ENCODE assay signal across 26 mouse cellular contexts in the genomic region with DNA sequence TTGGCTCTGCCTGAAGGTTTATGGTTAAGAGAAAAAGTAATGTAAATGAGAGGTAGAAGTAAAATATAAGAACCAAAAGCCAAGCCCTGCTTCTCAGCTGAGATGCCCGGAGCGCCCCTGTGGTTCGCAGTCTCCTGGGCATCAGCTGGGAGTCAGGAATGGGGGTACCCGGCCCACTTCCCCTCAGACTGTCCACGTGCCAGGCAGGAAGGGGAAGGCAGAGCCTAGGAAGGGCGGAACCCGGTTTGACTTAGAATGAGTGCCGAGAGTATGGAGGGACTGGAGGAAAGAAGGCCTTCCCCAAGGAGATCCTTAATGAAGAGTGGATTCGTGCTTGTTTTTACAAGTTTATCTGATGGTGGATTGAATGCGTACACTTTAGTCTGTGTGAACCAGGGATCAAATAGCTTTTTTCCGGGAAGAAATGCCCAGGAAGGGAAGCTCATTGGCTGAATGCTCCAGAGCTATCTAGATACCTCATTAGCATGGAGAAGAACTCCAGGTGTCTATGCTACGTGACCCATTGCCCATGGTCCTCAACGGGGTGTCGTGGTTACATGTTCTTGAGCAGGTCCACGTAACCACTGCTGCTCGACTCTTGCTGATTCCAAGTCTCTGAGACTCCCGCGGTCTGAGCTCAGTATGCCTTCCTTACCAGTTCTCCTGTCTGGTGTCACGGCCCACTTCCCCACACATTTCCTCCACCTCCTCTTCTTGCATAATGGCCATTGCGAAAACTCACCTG. TPM values are rescaled to one million over a fixed set of nuclear protein-coding genes. Genes with fewer than 3 reads are reported as not detected.
A peak's percentile ranks its signal among the peaks of the same experiment; 100 is the strongest.
DNase-seq lines count a peak whose midpoint lies in the region; ATAC-seq lines count a peak whose summit lies in the region.
"Had no signal": no experiment of that assay in that cellular context is flagged by ENCODE, and none has a peak within 500 bp of the region (broad histone marks: within the 10 kb centered on the region; RNA-seq: fewer than 3 reads in every experiment).

No protein-coding gene starts in this region.

- no peaks in the 10 kb centered on the region for H3K4me1 ChIP-seq in heart, embryonic 10.5 days
- H3K4me1 ChIP-seq: embryonic facial prominence, embryonic 12.5 days; embryonic facial prominence, embryonic 15.5 days; heart, embryonic 13.5 days; hindbrain, embryonic 12.5 days; hindbrain, embryonic 15.5 days had no signal

- intact Hi-C loops in heart, postnatal 25 days (cut with DNase I), result no loop called here

- H3K27me3 ChIP-seq in heart, embryonic 10.5 days (ENCODE audit: insufficient read depth, poor library complexity, severe bottlenecking), result no peaks in the 10 kb centered on the region
- H3K27me3 ChIP-seq: CH12.LX; embryonic facial prominence, embryonic 12.5 days; embryonic facial prominence, embryonic 15.5 days; hindbrain, embryonic 12.5 days; hindbrain, embryonic 15.5 days; Patski had no signal

- H3K27ac ChIP-seq in heart, embryonic 10.5 days, result no peak overlapping the region
- H3K27ac ChIP-seq: embryonic facial prominence, embryonic 12.5 days; embryonic facial prominence, embryonic 15.5 days; heart, embryonic 13.5 days; hindbrain, embryonic 12.5 days; hindbrain, embryonic 15.5 days had no signal

- H3K4me3 ChIP-seq in heart, embryonic 10.5 days, result no peak overlapping the region
- H3K4me3 ChIP-seq: embryonic facial prominence, embryonic 12.5 days; embryonic facial prominence, embryonic 15.5 days; heart, embryonic 13.5 days; hindbrain, embryonic 12.5 days; hindbrain, embryonic 15.5 days had no signal

- no peaks in the 10 kb centered on the region for H3K9me3 ChIP-seq in heart, embryonic 10.5 days
- H3K9me3 ChIP-seq: embryonic facial prominence, embryonic 12.5 days; embryonic facial prominence, embryonic 15.5 days; G1E; heart, embryonic 13.5 days; hindbrain, embryonic 12.5 days; hindbrain, embryonic 15.5 days had no signal

- 0 out of 2 replicates have a peak, but pooled peaks have one; percentile 38 for ATAC-seq in megakaryocyte, adult 5-6 weeks (ENCODE audit: poor library complexity, severe bottlenecking)
- no peak for ATAC-seq in frontal cortex, adult (ENCODE audit: low TSS enrichment)
- ATAC-seq: forebrain, embryonic 14.5 days; forebrain, postnatal 0 days; Patski had no signal

- no peaks in the 10 kb centered on the region for H3K36me3 ChIP-seq in heart, embryonic 10.5 days
- H3K36me3 ChIP-seq: embryonic facial prominence, embryonic 12.5 days; embryonic facial prominence, embryonic 15.5 days; G1E; heart, embryonic 13.5 days; hindbrain, embryonic 12.5 days; hindbrain, embryonic 15.5 days had no signal

- DNase-seq in heart, embryonic 10.5 days (ENCODE audit: low spot score), result peak; percentile 58
- DNase-seq in heart, postnatal 25 days (ENCODE audit: low spot score), result no peak
- DNase-seq in layer of hippocampus, adult 11-12 months (ENCODE audit: low spot score), result peak; percentile 2
- no peak for DNase-seq in layer of hippocampus, postnatal 25 days (ENCODE audit: extremely low spot score in 1 of 2, low spot score in 1 of 2)
- peak; percentile 38 for DNase-seq in testis, postnatal 10 days (ENCODE audit: low spot score)
- no peak for DNase-seq in testis, postnatal 14 days (ENCODE audit: low spot score)
- DNase-seq: adrenal gland, postnatal 10 days; adrenal gland, postnatal 36 days; B cell, adult 2 months; cerebellum, adult 18-20 months; cerebellum, adult 9-10 months; cerebellum, postnatal 25 days; forebrain, postnatal 0 days; gastrocnemius, postnatal 25 days; heart, adult 18-20 months had no signal

- whole genome bisulfite sequencing in heart, embryonic 10.5 days, result 84% methylated on average over 20 of the region's 20 CpGs

RNA-seq across cellular contexts. Expression of a gene that starts 38.6 kb away (rescaled TPM):
- 0.11 and 0.35 TPM in 2 replicates for polyA plus RNA-seq in heart, embryonic 10.5 days (2016; fragmentation: Nextera tagmentation; extraction: Ambion mirVana)
- total RNA-seq in heart, postnatal 25 days (2021), result 1 to 10 TPM; 1.8 to 2.6 TPM
- 1 to 10 TPM; 4.3 to 5.6 TPM for total RNA-seq in layer of hippocampus, postnatal 25 days (2021)
- 80.4 and 83.9 TPM in 2 replicates for total RNA-seq in megakaryocyte, adult 5-6 weeks (2015)
- 60.7 and 62.1 TPM in 2 replicates for total RNA-seq in megakaryocyte, adult 5-6 weeks (2017)

RNA-seq across cellular contexts. Expression of a gene that starts 58.2 kb away (rescaled TPM):
- polyA plus RNA-seq in heart, embryonic 10.5 days (2016; fragmentation: Nextera tagmentation; extraction: Ambion mirVana), result 47.9 and 56.7 TPM in 2 replicates
- 10 to 100 TPM; 27.5 to 39.6 TPM for total RNA-seq in heart, postnatal 25 days (2021)
- total RNA-seq in layer of hippocampus, postnatal 25 days (2021), result 10 to 100 TPM; 38.8 to 40.1 TPM
- total RNA-seq in megakaryocyte, adult 5-6 weeks (2015), result 33.5 and 43.2 TPM in 2 replicates
- total RNA-seq in megakaryocyte, adult 5-6 weeks (2017), result 17.9 and 26.0 TPM in 2 replicates

Comparison
In these comparisons a context has a peak if more than half of its experiments do, and no peak if none do; other contexts are left out.
1. DNase-seq: peak in heart, embryonic 10.5 days (single experiment), layer of hippocampus, adult 11-12 months (single experiment) and testis, postnatal 10 days (single experiment); none in heart, postnatal 25 days (single experiment), layer of hippocampus, postnatal 25 days (0 of 2) and testis, postnatal 14 days (single experiment).
2. RNA of a gene that starts 38.6 kb away (total RNA-seq): 60.7 to 83.9 TPM in megakaryocyte, adult 5-6 weeks; 4.3 to 5.6 TPM in layer of hippocampus, postnatal 25 days and 1.8 to 2.6 TPM in heart, postnatal 25 days; every median in the first group is over 4 times any median in the second.